Mouse (Mus musculus) thymus, postnatal 4 days (tissue): Measurements from ENCODE around the gene Cfap20.
A peak's percentile ranks its signal among the peaks of the same experiment; 100 is the strongest.

Experiments
- DNase-seq: peaks from one replicate; pipeline ENCODE4 v3.0.0; 2021

The Cfap20 gene

GRCm38 (mm10) chr8:95434686-95435439, at the start of gene Cfap20:
TSS of gene Cfap20 (minus strand) at chr8:95434869.
- DNase-seq: peak; percentile 99

GRCm38 (mm10) chr8:95470008-95470407, 35.3 kb upstream of the Cfap20 start:
- no peak for DNase-seq

GRCm38 (mm10) chr8:95468995-95469394, 34.3 kb upstream of the Cfap20 start:
- no peak for DNase-seq

- DNase-seq: no peak
Observed at GRCm38 (mm10) chr8:95466543-95466942, 31.9 kb upstream of the Cfap20 start.

GRCm38 (mm10) chr8:95452518-95452917, 17.8 kb upstream of the Cfap20 start:
- no peak for DNase-seq

- DNase-seq: no peak
Observed at GRCm38 (mm10) chr8:95450271-95450670, 15.6 kb upstream of the Cfap20 start.

GRCm38 (mm10) chr8:95447661-95448060, 13.0 kb upstream of the Cfap20 start:
- DNase-seq: no peak

DNA sequence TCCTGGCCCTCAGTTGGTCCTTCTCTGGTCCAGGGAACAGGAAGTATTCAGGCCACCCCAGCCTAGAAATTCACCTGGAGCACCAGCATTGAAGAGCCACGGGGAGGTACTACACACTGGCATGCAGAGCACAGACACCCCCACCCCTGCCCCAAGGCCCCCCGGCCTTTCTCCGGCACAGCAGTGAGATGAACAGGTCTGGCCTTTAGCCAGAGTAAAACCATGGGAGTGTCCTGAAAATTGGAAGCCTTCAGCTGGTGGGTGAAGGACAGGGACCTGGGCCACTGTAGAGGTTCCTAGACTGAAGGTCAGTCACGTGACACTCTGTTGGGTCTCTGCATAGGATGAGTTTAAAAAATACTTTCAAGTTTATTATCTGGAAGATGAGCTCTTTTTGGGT, 10.4 kb upstream of the Cfap20 start:
- DNase-seq: no peak

DNA sequence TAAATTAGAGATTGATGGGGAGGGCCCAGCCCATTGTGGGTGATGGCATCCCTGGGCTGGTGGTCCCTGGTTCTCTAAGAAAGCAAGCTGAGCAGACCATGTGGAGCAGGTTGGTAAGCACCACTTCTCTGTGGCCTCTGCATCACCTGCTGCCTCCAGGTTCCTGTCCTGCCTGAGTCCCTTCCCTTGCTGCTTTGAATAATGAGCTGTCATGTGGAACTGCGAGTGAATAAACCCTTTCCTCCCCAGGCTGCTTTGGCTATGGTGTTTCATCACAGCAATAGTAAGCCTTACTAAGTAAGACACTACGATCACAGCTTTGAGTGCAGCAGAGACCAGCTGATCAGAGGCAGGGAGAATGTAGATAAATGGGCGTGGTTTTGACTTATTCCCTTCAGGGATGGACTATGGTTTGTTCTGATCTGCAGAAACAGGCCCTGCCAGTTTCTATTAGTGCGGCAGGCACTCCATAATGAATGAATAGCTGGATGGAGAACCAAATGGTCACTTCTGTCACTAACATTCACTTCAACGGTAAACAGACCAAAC, 6.9 kb upstream of the Cfap20 start:
- no peak for DNase-seq

- DNase-seq: no peak
Observed at GRCm38 (mm10) chr8:95440168-95440709, 5.6 kb upstream of the Cfap20 start.

GRCm38 (mm10) chr8:95439421-95439820, 4.8 kb upstream of the Cfap20 start:
- DNase-seq: no peak

GRCm38 (mm10) chr8:95437341-95437992, 2.8 kb upstream of the Cfap20 start:
- no peak for DNase-seq

- DNase-seq: no peak
Observed at GRCm38 (mm10) chr8:95435930-95436329, 1.3 kb upstream of the Cfap20 start.

DNA sequence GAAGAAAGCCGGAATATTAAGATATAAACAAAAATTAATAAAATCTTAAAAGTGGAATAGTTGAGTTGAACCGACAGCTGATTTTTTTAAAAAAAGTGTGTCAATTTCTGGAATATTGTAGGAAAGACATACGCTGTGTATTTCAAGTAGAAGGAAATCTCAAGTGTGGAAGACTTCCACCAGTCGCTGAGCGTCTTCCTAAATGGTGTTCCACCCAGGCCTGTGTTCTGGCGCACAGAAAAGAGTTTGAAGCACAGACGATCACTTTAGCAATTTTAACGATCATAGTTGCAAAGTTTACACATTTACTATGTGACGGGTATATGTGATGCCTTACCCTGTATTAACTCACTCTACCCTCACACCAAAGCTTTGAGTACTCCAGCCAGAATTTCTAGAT, 802 bp upstream of the Cfap20 start:
- DNase-seq: no peak

DNA sequence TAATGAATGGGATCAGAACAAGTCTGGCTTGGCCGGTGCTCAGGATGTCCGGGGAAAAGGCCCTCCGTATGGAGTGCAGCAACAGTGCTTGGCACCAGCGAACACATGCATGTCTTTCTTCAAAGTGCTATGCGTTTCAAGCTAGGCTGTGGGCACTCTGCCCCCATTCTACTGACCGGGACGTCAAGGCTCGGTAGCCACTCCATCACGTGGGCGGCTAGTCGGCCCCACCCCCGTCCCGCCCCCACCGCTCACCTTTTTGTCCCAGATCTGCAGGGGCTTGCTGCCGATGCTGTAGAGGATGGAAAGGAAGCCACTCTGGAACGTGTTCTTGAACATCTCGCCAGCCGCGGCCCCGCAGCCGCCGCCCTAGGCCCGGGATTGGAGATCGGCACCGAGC, 436 bp downstream of the Cfap20 start:
- DNase-seq: no peak

DNA sequence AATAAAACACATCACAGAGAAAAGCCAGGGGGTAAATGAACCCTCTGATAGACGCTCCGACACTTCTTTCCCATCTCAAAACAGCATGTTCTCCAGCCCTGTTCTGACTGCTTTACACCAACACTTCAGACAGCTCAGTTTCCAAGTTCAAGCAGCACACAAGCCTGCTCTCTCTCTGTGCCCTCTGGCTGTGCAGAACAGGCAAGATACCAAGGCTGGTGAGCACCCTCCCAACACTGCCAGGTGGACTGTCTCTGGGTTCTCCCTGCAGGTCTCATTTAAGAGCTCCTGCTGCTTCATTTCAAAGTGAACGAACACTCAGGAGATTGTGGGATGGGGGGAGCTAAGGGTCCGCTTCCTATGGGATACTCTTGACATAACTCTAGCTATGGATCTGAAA, 1.5 kb downstream of the Cfap20 start:
- DNase-seq: no peak

DNA sequence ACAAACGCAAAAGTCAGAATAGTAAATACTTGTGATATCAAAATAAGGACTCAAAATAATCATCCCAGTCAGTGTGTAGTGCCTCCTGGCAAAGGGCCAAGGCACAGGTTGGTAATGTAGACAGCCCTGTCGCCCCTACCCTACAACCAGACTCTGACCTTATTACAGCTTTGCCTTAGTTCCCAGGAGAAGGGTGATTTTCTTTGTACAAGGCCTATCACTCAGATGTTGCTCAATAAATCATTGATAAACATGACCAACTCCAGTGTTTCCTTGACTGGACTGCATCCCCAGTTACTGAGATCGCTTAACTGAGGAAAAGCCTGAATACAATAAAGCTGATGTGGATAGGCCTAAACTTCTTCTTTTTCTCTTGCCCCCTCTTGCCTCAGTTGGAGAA, 2.2 kb downstream of the Cfap20 start:
- no peak for DNase-seq

DNA sequence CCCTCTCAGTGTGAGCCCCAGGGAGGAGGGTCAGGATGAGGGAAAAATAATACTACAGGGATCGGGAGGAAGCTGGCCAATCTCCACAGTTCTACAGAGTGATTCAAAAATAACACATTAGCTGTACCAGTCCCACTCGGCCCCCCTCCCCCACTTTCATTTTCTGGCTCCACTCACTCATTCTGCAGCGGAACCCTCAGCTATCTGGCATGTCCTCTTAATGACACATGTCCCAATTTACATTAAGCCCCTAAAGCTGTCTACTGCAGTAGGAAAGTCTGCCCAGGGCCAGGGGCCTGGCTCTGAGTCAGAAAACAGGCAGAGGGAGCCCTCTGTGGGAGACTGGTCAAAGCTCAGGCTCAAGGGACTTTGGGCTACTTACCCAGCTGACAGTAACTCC, 4.7 kb downstream of the Cfap20 start:
- no peak for DNase-seq

DNA sequence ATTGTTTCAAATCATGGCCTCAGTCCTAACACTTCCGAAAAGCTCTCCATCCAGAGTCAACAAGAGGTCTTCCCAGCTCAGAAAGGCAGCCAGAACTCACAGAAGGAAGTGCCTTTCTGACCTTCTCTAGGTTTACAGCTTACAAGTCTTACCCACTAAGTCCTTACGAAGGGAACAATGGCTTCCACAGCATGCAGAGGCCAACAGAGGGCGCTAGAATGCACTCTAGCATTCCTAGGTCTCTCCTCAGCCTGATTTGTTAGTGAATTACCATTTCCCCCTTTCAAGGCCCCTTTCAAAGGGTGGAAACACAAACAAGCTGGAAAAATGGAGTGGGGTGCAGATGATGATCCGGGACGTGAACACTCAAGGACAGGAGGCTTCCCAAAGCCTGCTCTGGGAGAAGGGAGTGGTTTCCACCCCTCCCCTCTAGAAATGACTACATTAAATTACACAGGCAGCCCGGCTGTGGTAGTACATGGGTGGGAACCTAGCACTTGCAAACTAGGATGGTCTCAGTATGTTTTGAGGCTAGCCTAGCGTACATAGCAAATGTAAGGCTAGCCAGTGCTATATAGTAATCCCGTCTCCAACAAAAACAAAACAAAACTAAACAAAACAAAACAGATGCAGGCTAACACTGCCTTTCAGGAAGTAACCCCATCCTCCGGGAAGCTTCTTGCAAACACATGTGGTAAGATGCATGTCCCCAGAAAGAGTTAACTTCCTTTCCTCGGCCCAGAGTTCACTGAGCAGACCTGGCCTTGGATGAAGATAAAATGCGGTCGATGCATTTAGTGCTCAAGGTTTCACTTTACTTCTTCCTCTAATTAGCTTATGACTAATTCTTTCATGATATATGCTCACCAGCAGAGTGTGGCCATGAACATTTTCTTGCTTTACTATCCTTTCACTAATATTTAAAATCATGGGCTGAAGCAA, 6.8 kb downstream of the Cfap20 start:
- DNase-seq: peak; percentile 86

DNA sequence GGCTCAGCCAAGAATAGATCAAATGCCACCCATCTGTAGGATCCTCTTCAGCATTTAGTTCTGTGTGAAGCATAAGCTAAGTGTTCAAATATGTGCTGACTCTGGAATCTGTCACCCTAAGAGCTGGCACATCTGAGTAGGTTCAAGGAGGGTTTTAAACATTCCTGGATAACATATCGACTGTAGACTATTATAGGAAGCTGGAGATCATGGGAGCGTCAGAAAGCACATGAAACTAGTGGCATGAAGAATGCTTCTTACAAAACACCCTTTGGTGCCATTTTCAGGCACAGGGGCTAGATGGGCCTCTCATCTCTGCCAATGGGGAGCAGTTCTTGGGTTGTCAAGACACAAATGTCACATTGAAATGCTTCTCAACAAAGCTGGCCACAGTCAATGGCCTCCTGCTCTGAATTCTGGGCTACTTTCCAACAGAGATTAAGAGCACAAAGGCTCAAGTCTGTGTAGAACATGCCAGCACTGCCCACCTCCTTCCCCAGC, 7.8 kb downstream of the Cfap20 start:
- DNase-seq: no peak

DNA sequence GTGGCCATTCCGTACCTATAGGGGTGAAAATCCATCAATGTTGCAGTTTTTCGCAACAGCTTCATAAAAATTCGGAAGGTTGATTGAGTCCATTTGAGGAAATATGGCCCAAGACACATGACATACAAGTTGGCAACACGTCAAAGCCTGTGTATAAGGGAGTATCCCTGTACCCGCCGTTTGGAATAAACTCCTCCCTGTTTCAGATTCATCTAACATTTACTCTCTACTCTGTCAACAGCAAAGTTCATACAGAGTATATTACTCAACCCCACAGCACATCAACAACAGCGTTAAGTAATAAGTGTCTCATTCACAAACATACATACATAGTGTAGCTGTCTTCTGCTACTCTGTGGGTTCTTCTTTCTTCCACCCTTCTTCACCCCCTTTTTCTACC, 10.0 kb downstream of the Cfap20 start:
- DNase-seq: no peak

- no peak for DNase-seq
Observed at GRCm38 (mm10) chr8:95422193-95422810, 12.4 kb downstream of the Cfap20 start.
